Mouse (Mus musculus): Measurements from ENCODE around the gene Fam129c. TPM values are rescaled to one million over a fixed set of nuclear protein-coding genes. Genes with fewer than 3 reads are reported as not detected.

The Fam129c gene
- polyA plus RNA-seq, 1 experiment from 2014 or later, result 1.2 TPM

DNA sequence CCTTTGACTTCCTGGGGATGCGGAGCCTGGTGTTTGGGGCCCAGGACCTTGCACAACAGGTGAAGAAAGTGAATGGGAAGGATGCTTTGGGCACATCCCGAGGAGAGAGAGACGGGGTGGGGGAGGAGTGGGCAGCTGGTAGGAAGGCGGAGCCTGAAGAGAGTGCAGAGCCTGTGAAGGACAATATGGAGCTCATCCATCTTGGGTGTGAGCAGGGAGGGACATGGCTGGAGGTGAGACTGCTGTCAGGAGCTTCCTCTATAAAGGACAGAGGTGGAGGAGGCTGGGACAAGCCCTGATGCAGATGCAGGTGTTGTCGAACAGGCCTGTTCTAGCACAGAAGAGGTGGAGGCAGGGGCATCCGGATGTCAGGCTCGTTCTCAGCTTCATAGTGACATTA is 6.6 kb downstream of the Fam129c start:
- no peak overlapping the region for H3K4me2 ChIP-seq (replicated peaks; ENCODE audit: low read depth, low read length)
- TF ChIP-seq EP300 (IDR thresholded peaks at IDR 0.05) (no peak), CTCF (IDR thresholded peaks at IDR 0.05) (no peak)
- WGBS, result 63% methylated on average over 7 of the region's 7 CpGs

DNA sequence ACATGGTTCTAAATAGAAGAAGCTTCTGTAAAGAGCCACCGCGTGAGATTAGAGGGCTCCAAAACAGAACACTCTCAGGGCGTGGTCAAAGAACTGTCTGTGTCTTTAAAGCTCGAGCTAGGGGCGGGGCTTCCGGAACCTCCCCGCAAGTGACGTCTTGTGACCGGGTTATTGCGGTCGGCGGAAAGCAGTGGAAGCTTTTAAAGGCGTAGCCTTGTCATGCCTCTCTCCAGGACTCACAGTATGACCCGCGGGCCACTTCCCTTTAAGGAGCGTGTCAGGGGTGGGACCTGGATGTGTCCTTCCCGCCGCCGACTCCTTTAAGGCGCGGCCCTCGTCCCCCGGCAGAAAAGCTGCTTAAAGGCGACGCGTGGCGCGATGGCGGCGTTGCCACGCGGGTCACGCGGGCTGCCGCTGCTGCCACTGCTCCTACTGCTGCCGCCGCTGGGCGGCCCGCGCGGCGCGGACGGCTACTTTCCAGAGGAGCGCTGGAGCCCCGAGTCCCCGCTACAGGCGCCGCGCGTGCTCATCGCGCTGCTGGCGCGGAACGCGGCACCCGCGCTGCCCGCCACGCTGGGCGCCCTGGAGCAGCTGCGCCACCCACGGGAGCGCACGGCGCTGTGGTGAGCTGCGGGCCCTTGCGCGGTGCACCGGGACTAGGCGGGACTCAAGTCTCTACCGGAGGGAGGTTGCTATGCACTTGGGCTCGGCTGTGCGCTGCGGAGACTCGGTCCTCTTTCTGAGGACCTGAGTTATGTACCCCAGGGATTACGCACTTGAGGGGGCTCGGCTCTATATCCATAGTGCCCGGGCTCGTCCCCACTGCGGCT is 13.6 kb downstream of the Fam129c start, which contains the start of gene Colgalt1:
TSS of gene Colgalt1 (plus strand) at position 177 of the 830 bp plus-strand sequence.
- Histone ChIP-seq H3K4me3 (ENCODE audit: low read depth, low read length) (peak within 1 kb of the TSS; percentile 85), H3K27me3 (replicated peaks; ENCODE audit: insufficient read depth, low read length) (no peaks in the 10 kb centered on the region), H3K27ac (ENCODE audit: low read length) (peak within 1 kb of the TSS; percentile 89), H3K4me1 (ENCODE audit: insufficient read depth, low read depth, low read length) (peaks cover 4% of the 10 kb centered on the region; the same call in 1 of the 2 replicates), H3K4me2 (replicated peaks; ENCODE audit: low read depth, low read length) (peak within 1 kb of the TSS; percentile 61), H3K9me3 (ENCODE audit: low read length) (no peaks in the 10 kb centered on the region), H3K36me3 (ENCODE audit: insufficient read depth, low read length) (peaks cover 4% of the 10 kb centered on the region; the same call in 1 of the 2 replicates), H3K9ac (replicated peaks; ENCODE audit: low read depth) (peak within 1 kb of the TSS; percentile 70)
- DNase-seq (ENCODE audit: low spot score) (peak; percentile 100), ATAC-seq (peak; percentile 99)
- WGBS, result under 1% methylated on average over 82 of the region's 82 CpGs
- TF ChIP-seq CTCF (IDR thresholded peaks at IDR 0.05) (peak; percentile 37), EP300 (IDR thresholded peaks at IDR 0.05) (peak; percentile 91)

More for the DNA sequence above, 6.6 kb downstream of the Fam129c start:
- DNase-seq (ENCODE audit: low spot score), result no peak
- no peak for ATAC-seq
- no peak overlapping the region for H3K9ac ChIP-seq (replicated peaks; ENCODE audit: low read depth)
- H3K9me3 ChIP-seq (ENCODE audit: low read length), result no peaks in the 10 kb centered on the region
- H3K36me3 ChIP-seq (ENCODE audit: insufficient read depth, low read length), result no peaks in the 10 kb centered on the region
- H3K27ac ChIP-seq (ENCODE audit: low read length), result no peak overlapping the region
- no peak overlapping the region for H3K4me3 ChIP-seq (ENCODE audit: low read depth, low read length)
- H3K27me3 ChIP-seq (replicated peaks; ENCODE audit: insufficient read depth, low read length), result peaks cover 14% of the 10 kb centered on the region; the same call in 1 of the 2 replicates
- peaks cover 5% of the 10 kb centered on the region; the same call in 1 of the 2 replicates for H3K4me1 ChIP-seq (ENCODE audit: insufficient read depth, low read depth, low read length)

DNA sequence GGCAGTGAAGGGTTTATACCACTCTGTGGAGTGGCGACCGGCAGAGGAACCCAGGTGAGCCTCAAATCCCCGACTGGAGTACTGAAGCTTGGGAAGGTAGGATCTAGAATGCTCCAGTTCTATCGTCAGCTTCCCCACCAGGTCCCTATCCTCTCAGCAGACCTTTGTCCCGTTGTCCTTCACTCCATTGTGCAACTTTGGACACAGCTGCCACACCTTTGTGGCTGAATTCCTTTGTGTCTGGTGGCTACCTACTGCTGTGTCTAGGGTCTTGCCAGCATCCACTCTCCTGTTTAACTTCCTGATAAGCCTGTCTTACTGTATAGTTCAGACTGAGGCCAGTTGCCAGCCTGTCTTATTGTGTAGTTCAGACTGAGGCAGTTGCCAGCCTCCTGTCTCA is 14.7 kb downstream of the Fam129c start:
- TF ChIP-seq EP300 (IDR thresholded peaks at IDR 0.05), result no peak
- Histone ChIP-seq H3K9me3 (ENCODE audit: low read length) (no peaks in the 10 kb centered on the region), H3K27ac (ENCODE audit: low read length) (no peak overlapping the region), H3K4me2 (replicated peaks; ENCODE audit: low read depth, low read length) (peak overlapping the region; percentile 61), H3K4me3 (ENCODE audit: low read depth, low read length) (peak overlapping the region; percentile 85; the same call in 1 of the 2 replicates), H3K4me1 (ENCODE audit: insufficient read depth, low read depth, low read length) (peaks cover 4% of the 10 kb centered on the region; the same call in 1 of the 2 replicates), H3K27me3 (replicated peaks; ENCODE audit: insufficient read depth, low read length) (no peaks in the 10 kb centered on the region), H3K36me3 (ENCODE audit: insufficient read depth, low read length) (peaks cover 9% of the 10 kb centered on the region; the same call in 1 of the 2 replicates), H3K9ac (replicated peaks; ENCODE audit: low read depth) (no peak overlapping the region)
- no peak for DNase-seq (ENCODE audit: low spot score)
- ATAC-seq, result no peak
- 26% methylated on average over 5 of the region's 5 CpGs for WGBS

DNA sequence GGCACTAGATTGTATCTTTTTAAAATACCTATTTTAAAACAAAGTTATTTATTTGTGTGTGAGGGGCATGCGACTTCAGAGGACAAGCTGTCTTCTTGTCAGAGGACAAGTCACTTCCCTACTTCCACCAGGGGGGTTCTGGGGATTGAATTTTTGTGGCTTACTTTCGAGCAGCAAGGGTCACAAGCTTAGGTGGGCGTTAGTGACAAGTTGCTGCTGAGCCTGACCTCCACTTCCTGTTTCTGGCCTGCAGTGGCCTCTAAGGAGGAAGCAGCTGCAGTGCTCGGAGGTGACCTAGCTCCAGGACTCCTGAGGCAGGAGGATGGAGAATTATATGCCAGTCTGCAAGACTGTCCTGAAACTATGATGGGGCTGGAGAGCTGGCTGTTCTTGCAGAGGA is 16.0 kb downstream of the Fam129c start:
- H3K4me3 ChIP-seq (ENCODE audit: low read depth, low read length), result no peak overlapping the region
- DNase-seq (ENCODE audit: low spot score), result peak; percentile 34
- peaks cover 18% of the 10 kb centered on the region for H3K36me3 ChIP-seq (ENCODE audit: insufficient read depth, low read length)
- 25% methylated on average over 4 of the region's 4 CpGs for WGBS
- peaks cover 4% of the 10 kb centered on the region; the same call in 1 of the 2 replicates for H3K4me1 ChIP-seq (ENCODE audit: insufficient read depth, low read depth, low read length)
- H3K9me3 ChIP-seq (ENCODE audit: low read length), result no peaks in the 10 kb centered on the region
- H3K27ac ChIP-seq (ENCODE audit: low read length), result no peak overlapping the region
- ATAC-seq, result no peak
- H3K9ac ChIP-seq (replicated peaks; ENCODE audit: low read depth), result no peak overlapping the region
- no peaks in the 10 kb centered on the region for H3K27me3 ChIP-seq (replicated peaks; ENCODE audit: insufficient read depth, low read length)
- no peak for TF ChIP-seq EP300 (IDR thresholded peaks at IDR 0.05)
- no peak overlapping the region for H3K4me2 ChIP-seq (replicated peaks; ENCODE audit: low read depth, low read length)

DNA sequence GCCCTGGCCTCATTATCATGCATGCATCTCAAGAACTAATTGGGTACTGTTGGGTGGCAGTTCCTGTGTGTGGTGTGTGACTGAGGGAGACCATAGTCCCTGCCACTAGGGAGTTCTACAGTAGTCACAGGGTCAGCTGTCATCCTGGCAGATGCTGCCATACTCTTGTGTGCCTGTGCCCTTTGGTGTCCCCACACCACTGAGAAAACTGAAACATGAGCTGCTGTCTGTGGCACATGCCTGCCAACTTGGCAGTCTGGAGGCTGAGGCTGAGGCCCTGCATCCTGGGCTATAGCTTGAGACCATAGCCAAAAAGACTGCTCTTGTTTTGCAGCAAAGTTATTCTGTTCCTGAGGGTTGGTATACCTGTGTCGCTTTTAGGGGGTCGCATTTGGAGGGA is 22.3 kb downstream of the Fam129c start:
- Histone ChIP-seq H3K36me3 (ENCODE audit: insufficient read depth, low read length) (peaks cover 54% of the 10 kb centered on the region), H3K27me3 (replicated peaks; ENCODE audit: insufficient read depth, low read length) (no peaks in the 10 kb centered on the region), H3K9ac (replicated peaks; ENCODE audit: low read depth) (no peak overlapping the region), H3K27ac (ENCODE audit: low read length) (no peak overlapping the region), H3K4me3 (ENCODE audit: low read depth, low read length) (no peak overlapping the region), H3K4me1 (ENCODE audit: insufficient read depth, low read depth, low read length) (no peaks in the 10 kb centered on the region), H3K4me2 (replicated peaks; ENCODE audit: low read depth, low read length) (no peak overlapping the region), H3K9me3 (ENCODE audit: low read length) (no peaks in the 10 kb centered on the region)
- ATAC-seq, result no peak
- 98% methylated on average over 2 of the region's 2 CpGs for WGBS
- no peak for TF ChIP-seq CTCF (IDR thresholded peaks at IDR 0.05)
- no peak for TF ChIP-seq EP300 (IDR thresholded peaks at IDR 0.05)
- no peak for DNase-seq (ENCODE audit: low spot score)

DNA sequence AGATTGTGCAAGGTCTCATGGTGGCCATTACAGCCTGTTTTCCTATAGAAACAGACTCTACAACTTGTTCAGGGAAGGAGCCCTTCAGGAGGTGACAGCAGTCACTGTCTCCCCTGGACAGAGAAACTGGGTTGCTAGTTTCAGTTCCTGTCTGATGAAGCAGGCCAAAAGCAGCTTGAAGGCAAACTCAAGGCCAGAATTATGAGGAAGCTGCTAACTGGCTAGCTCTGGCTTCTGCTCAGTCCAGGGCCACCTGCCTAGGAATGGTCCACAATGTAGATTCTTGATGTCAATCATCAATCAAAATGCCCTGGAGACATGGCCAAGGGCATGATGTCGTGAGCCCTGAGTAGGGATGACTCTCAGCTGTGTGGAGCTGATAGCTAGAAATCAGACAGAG is 27.6 kb downstream of the Fam129c start:
- 76% methylated on average over 1 of the region's 1 CpGs for WGBS
- 0 out of 2 replicates have a peak, but pooled peaks cover 5% of the 10 kb centered on the region for H3K27me3 ChIP-seq (replicated peaks; ENCODE audit: insufficient read depth, low read length)
- H3K4me2 ChIP-seq (replicated peaks; ENCODE audit: low read depth, low read length), result no peak overlapping the region
- H3K36me3 ChIP-seq (ENCODE audit: insufficient read depth, low read length), result peaks cover 29% of the 10 kb centered on the region
- H3K27ac ChIP-seq (ENCODE audit: low read length), result no peak overlapping the region
- TF ChIP-seq EP300 (IDR thresholded peaks at IDR 0.05) (no peak), CTCF (IDR thresholded peaks at IDR 0.05) (no peak)
- no peak overlapping the region for H3K9ac ChIP-seq (replicated peaks; ENCODE audit: low read depth)
- DNase-seq (ENCODE audit: low spot score) (no peak), ATAC-seq (no peak)
- no peak overlapping the region for H3K4me3 ChIP-seq (ENCODE audit: low read depth, low read length)
- H3K4me1 ChIP-seq (ENCODE audit: insufficient read depth, low read depth, low read length), result peaks cover 13% of the 10 kb centered on the region; the same call in 1 of the 2 replicates
- no peaks in the 10 kb centered on the region for H3K9me3 ChIP-seq (ENCODE audit: low read length)

Data from lung, postnatal 0 days (tissue).